Mouse (Mus musculus): ENCODE measurements around the gene Zfp575. TPM values are rescaled to one million over a fixed set of nuclear protein-coding genes. Genes with fewer than 3 reads are reported as not detected.

The Zfp575 gene
- polyA plus RNA-seq, 1 experiment: 9.6 TPM

DNA sequence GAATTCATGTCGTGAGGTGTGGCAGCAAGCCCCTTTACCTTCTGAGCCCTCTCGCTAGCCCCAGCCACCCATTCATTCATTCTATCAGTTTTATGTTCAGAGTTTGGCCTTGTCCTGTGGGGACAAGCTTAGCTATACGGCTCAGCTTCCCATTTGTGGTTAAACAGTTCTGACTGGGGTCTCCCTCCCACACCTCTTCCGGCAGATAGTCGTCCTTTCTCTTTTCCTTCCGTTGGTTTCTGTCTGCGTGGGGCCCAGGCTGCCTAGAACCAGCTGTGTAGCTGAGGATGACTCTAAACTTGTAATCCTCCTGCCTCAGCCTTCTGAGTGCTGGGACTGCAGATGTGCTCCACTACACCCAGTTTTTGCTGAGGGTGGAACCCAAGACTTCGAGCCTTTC is 30.3 kb upstream of the Zfp575 start:
- TF ChIP-seq POLR2A (IDR thresholded peaks at IDR 0.05; ENCODE audit: borderline replicate concordance, extremely low read depth, insufficient read depth, insufficient read length, poor library complexity, severe bottlenecking): no peak
- no peak for TF ChIP-seq CTCF (IDR thresholded peaks at IDR 0.05; ENCODE audit: borderline replicate concordance, extremely low read depth, insufficient read depth, insufficient read length)
- DNase-seq (ENCODE audit: low read depth): no peak

DNA sequence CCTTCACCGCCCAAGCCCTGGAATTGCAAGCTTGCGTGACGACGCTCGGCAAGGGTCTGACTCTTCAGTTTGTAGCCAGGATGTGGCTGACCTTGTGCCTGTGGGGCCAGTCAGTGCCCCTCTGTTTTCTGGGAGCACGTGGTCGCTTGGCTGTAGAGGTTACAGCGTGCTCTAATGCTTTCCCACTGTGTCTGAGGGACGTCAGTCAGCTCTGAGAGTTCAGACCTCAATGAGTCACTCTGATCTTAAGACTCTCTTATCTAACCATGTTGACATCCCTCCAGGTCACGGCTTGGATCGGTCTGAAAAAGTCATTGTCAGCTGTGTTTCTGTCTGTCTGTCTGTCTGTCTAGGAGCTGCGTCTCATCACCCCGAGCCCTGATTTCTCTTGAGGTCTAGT is 27.4 kb upstream of the Zfp575 start:
- TF ChIP-seq CTCF (IDR thresholded peaks at IDR 0.05; ENCODE audit: borderline replicate concordance, extremely low read depth, insufficient read depth, insufficient read length): no peak
- TF ChIP-seq POLR2A (IDR thresholded peaks at IDR 0.05; ENCODE audit: borderline replicate concordance, extremely low read depth, insufficient read depth, insufficient read length, poor library complexity, severe bottlenecking): no peak
- DNase-seq (ENCODE audit: low read depth): no peak

DNA sequence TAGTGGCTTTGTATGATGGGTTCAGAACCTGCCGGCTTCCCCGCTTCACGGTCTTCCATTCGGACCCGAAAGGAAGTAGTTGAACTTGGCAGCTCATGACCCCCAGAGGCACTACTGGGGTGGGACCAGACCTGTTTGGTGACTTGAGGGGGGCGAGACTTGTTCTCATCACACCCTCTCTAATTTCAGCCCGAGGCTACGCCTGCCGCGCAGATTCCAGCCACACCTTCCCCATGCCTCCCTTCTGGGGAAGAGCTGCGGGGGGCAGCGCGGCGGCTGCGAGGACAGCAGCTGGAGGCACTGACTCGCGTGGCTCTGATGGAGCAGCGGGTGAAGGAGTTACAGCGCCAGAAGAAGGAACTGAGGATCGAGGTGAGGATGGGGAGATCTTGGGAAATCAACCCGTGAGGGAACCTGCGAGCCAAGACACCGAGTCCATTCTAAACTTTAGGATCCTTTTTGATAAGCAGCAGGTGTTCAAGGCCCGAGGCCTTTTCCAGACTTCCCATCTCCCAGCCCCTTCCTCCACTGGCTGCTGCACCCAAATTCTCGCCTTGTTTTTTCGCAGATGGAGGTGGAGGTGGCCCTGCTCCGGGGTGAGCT is 25.0 kb upstream of the Zfp575 start:
- no peak for DNase-seq (ENCODE audit: low read depth)
- TF ChIP-seq POLR2A (IDR thresholded peaks at IDR 0.05; ENCODE audit: borderline replicate concordance, extremely low read depth, insufficient read depth, insufficient read length, poor library complexity, severe bottlenecking) (no peak), CTCF (IDR thresholded peaks at IDR 0.05; ENCODE audit: borderline replicate concordance, extremely low read depth, insufficient read depth, insufficient read length) (no peak)

DNA sequence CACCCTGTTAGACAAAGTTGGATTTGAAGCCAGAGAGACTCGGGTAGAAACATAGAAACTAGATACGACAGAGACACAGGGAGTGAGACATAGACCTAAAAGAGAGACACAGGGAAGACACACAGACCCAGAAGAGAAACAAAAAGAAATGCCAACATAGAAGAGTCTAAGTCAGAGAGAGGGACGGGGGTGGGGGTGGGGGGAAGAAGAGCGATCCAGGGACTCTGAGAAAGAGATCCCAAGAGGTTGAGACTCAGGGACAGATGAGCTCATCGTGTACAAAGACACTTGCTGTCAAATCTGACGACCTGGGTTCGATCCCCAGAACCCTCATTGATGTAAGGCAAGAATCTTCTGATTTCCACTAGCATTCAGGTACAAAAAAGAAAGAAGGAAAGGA is 24.3 kb upstream of the Zfp575 start:
- TF ChIP-seq POLR2A (IDR thresholded peaks at IDR 0.05; ENCODE audit: borderline replicate concordance, extremely low read depth, insufficient read depth, insufficient read length, poor library complexity, severe bottlenecking) (no peak), CTCF (IDR thresholded peaks at IDR 0.05; ENCODE audit: borderline replicate concordance, extremely low read depth, insufficient read depth, insufficient read length) (no peak)
- DNase-seq (ENCODE audit: low read depth): no peak

DNA sequence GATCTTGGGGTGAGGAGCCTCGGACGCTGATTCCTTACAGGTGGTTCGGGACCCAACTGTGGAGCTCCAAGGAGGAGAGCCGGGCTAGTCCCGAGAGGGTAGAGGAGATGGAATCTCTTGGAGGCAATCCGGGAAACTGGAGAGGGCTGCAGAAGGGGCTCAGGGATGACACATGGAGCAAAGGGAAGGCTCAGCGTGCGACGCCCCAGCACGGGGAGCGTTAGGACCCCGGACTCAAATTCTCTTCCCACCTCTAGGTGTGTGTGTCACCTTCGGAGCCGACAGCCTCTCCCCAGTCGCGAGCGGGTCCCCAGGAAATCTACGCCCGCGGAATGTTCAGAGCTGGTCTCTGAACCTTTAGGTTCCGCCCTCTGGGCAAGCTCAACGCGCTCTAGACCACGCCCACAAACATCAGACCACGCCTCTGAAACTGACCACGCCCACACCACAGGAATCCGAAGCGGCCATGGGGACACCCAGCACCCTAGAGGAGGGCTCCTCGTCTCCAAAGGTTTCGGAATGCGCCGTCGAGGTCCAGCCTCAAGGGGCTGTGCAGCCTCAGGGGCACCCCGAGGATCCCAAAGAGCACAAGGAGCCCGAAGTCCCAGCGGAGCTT is 23.5 kb upstream of the Zfp575 start:
- peak; percentile 52 for DNase-seq (ENCODE audit: low read depth)
- TF ChIP-seq POLR2A (IDR thresholded peaks at IDR 0.05; ENCODE audit: borderline replicate concordance, extremely low read depth, insufficient read depth, insufficient read length, poor library complexity, severe bottlenecking): no peak
- TF ChIP-seq CTCF (IDR thresholded peaks at IDR 0.05; ENCODE audit: borderline replicate concordance, extremely low read depth, insufficient read depth, insufficient read length): no peak

DNA sequence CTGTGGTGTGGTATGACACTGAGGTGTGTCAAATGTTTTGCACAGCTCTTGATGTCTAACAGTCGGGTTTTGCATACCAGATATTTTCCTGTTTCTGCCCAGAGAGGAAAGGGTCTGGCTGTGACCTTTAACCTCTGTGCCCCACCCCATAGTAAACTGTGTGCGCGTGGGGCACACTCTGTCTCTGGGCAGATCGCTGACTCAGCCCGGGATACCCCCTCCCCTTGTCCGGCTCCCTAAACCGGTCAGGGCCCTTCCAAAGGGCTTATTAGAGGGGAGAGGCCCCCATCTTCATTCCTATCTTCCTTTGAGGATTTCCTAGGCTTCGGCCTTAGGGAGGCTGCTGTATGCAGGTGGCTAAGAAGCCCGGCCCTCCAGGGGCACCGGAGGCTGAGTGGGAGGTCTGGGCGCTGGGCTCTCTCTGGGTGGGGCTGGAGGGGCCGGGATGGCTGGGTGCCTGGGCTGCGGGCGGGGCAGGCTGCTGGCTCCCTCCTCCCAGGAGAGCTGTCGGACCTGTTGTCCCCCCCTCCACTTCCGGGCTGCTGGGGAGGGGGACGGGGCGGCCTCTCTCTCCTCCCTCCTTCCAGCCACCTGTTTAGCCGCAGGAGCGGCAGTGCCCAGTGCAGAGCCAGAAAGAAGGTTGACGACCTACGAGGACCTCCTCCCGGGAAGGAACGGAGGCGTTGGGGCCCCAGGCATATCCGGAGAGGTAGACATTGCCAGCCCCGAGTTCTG is 22.9 kb upstream of the Zfp575 start, which contains the start of gene Phldb3:
TSS of gene Phldb3 (plus strand) at position 620 of the 735 bp plus-strand sequence.
- no peak for DNase-seq (ENCODE audit: low read depth)
- no peak for TF ChIP-seq POLR2A (IDR thresholded peaks at IDR 0.05; ENCODE audit: borderline replicate concordance, extremely low read depth, insufficient read depth, insufficient read length, poor library complexity, severe bottlenecking)
- no peak for TF ChIP-seq CTCF (IDR thresholded peaks at IDR 0.05; ENCODE audit: borderline replicate concordance, extremely low read depth, insufficient read depth, insufficient read length)

DNA sequence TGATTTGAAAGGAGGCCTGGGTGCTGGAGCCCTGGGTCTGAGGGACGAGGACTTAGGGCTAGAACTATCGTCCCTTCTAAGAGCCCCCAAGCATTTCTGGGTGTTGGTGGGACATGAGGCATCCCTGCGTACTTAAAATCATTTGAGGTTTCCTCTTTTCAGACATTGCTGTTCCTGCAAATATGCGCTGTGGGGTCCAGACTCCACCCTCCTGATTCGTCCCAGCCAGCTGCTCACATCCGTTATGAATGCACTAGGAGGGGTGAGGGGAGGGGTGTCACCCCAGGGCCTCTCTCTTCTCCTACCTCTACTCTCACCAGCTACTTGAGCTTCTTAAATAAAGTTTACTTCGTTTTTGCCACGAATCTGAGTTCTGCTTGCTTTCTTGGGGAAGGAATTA is 21.1 kb upstream of the Zfp575 start:
- TF ChIP-seq CTCF (IDR thresholded peaks at IDR 0.05; ENCODE audit: borderline replicate concordance, extremely low read depth, insufficient read depth, insufficient read length) (no peak), POLR2A (IDR thresholded peaks at IDR 0.05; ENCODE audit: borderline replicate concordance, extremely low read depth, insufficient read depth, insufficient read length, poor library complexity, severe bottlenecking) (no peak)
- DNase-seq (ENCODE audit: low read depth): no peak

DNA sequence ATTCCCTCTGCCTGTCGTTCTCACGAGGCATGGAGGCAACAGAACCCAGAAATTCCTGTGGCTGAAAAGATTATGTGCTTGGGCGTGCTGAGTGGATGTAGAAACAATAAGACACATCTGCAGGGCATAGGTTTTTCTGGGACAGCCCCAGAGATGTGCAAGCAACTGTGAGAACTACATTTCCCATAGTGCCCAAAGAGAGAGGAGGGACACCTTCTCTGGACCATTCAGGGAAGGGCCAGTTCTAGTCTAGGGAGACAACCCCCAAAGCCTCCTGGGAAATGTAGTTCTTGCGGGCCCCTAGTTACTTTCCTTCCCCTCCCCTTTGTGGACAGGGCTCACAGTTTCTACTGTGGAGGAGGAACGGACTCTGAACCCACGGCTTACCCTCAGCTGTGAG is 20.6 kb upstream of the Zfp575 start:
- DNase-seq (ENCODE audit: low read depth): peak; percentile 75
- no peak for TF ChIP-seq POLR2A (IDR thresholded peaks at IDR 0.05; ENCODE audit: borderline replicate concordance, extremely low read depth, insufficient read depth, insufficient read length, poor library complexity, severe bottlenecking)
- TF ChIP-seq CTCF (IDR thresholded peaks at IDR 0.05; ENCODE audit: borderline replicate concordance, extremely low read depth, insufficient read depth, insufficient read length): no peak

DNA sequence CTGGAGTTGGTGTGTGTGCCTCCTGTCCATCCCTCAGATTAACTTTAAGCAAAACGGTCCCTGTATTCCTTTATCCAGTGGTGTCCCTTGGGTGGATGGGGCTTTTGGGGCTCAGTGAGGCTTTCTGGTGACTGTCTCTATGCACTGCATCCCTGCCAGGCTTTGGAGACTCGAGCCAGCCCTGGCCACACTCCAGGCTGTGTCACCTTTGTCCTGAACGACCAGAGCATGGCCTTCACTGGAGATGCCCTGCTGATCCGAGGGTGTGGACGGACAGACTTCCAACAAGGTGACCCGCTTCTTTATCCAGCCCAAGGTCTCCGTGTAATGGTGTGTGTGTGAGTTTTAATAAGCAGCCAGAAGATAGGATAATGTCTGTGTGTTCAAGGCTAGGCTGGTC is 18.6 kb upstream of the Zfp575 start:
- DNase-seq (ENCODE audit: low read depth): no peak
- TF ChIP-seq POLR2A (IDR thresholded peaks at IDR 0.05; ENCODE audit: borderline replicate concordance, extremely low read depth, insufficient read depth, insufficient read length, poor library complexity, severe bottlenecking) (no peak), CTCF (IDR thresholded peaks at IDR 0.05; ENCODE audit: borderline replicate concordance, extremely low read depth, insufficient read depth, insufficient read length) (no peak)

DNA sequence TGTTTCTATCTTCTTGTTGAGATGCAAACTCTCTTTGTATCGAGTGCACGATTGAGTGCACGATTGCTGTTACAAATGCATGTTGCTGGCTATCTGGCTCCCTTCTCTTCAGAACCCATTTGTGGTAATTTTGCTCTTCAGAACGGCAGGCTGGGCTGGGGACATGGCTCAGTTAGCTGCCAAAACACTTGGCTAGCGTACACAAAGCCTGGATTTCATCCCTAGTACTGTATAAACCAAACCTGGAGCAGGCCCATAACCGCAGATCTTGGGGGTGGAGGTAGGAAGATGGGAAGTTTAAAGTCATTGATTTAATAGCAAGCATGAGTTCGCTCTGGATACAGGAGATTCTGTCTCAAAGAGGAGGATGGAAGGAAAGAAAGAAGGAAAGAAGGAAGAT is 18.1 kb upstream of the Zfp575 start:
- no peak for DNase-seq (ENCODE audit: low read depth)

DNA sequence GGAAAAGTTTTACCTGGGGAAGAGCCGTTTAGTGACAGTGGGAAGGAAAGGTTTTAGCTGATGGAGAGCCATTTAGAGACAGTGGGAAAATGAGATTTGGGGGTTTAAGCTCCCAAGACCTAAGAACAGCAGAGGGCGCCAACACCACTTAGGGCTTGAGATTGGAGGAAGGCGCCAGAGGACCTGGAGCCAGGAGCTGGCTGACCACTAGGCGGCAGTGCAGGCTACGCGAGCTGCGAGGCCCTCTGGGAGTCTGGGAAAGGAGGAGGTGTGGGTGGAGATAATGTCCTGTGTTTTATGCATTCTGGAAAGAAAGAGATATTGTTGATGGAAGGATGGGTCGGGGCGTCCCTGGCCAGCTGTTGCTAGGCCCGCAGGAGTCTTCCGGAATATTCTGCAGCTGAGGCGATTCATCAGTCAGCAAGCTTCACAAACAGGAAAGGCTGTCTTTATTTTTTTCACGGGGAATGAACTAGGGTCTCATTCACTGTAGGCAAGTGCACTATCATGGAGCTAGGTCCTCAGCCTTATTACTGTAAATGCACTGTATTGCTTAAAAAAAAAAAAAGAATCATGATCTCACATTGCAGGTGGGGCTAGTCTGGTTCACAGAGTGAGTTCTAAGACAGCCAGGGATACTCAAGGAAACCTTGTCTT is 13.6 kb upstream of the Zfp575 start:
- TF ChIP-seq CTCF (IDR thresholded peaks at IDR 0.05; ENCODE audit: borderline replicate concordance, extremely low read depth, insufficient read depth, insufficient read length) (peak; percentile 100), POLR2A (IDR thresholded peaks at IDR 0.05; ENCODE audit: borderline replicate concordance, extremely low read depth, insufficient read depth, insufficient read length, poor library complexity, severe bottlenecking) (no peak)

More for the DNA sequence above, 18.1 kb upstream of the Zfp575 start:
- TF ChIP-seq POLR2A (IDR thresholded peaks at IDR 0.05; ENCODE audit: borderline replicate concordance, extremely low read depth, insufficient read depth, insufficient read length, poor library complexity, severe bottlenecking) (no peak), CTCF (IDR thresholded peaks at IDR 0.05; ENCODE audit: borderline replicate concordance, extremely low read depth, insufficient read depth, insufficient read length) (no peak)

More for the DNA sequence above, 13.6 kb upstream of the Zfp575 start:
- peak; percentile 97 for DNase-seq (ENCODE audit: low read depth)

Measured in brain, embryonic 14.5 days (tissue).